Mouse (Mus musculus) heart, embryonic 15.5 days (tissue): ENCODE results near the gene Nab2. TPM values are rescaled to one million over a fixed set of nuclear protein-coding genes. Genes with fewer than 3 reads are reported as not detected.

Experiments
- polyA plus RNA-seq: library from polyadenylated mRNA; unstranded; fragments of >200 nt; fragmentation: Nextera tagmentation; extraction: Ambion mirVana; gene quantifications from 2 replicates; pipeline ENCODE4 v1.2.1, GENCODE M21; 2015

Nab2 gene
- polyA plus RNA-seq, 1 experiment from 2014 or later, result 10.9 TPM

Other genes starting within 250 kb of the Nab2 start
- 0.62 and 1.1 TPM in 2 replicates for gene Stac3, start 166.9 kb downstream of the Nab2 start, polyA plus RNA-seq
- gene Ndufa4l2, start 153.6 kb downstream of the Nab2 start, polyA plus RNA-seq, result 49.7 and 53.6 TPM in 2 replicates
- gene Shmt2, start 146.1 kb downstream of the Nab2 start, polyA plus RNA-seq, result 89.8 and 106 TPM in 2 replicates
- 1.2 and 2.9 TPM in 2 replicates for gene Nxph4, start 134.0 kb downstream of the Nab2 start, polyA plus RNA-seq
- gene Lrp1, start 47.4 kb downstream of the Nab2 start, polyA plus RNA-seq, result 31.2 and 43.1 TPM in 2 replicates
- gene Stat6, start 25.6 kb downstream of the Nab2 start, polyA plus RNA-seq, result 26.2 and 33.5 TPM in 2 replicates
- gene Nemp1, start 1.7 kb downstream of the Nab2 start, polyA plus RNA-seq, result 7.8 and 8.9 TPM in 2 replicates
- gene Myo1a, start 36.6 kb upstream of the Nab2 start, polyA plus RNA-seq, result 0.25 and 0.29 TPM in 2 replicates
- 0.43 and 0.64 TPM in 2 replicates for gene Tac2, start 55.9 kb upstream of the Nab2 start, polyA plus RNA-seq
- gene Zbtb39, start 71.0 kb upstream of the Nab2 start, polyA plus RNA-seq, result 1.6 TPM in 2 replicates
- gene Gpr182, start 83.2 kb upstream of the Nab2 start, polyA plus RNA-seq, result 14.1 and 16.3 TPM in 2 replicates
- gene Rdh1, start 91.2 kb upstream of the Nab2 start, polyA plus RNA-seq, result 0.03 and 0.05 TPM in 2 replicates
- gene Rdh16f1, start 91.2 kb upstream of the Nab2 start, polyA plus RNA-seq, result 0.10 TPM in 1 of 2 replicates, not detected in the other
- 0.11 TPM in 1 of 2 replicates, not detected in the other for gene Rdh9, start 107.8 kb upstream of the Nab2 start, polyA plus RNA-seq
- not detected in 2 replicates for gene Rdh16, start 132.6 kb upstream of the Nab2 start, polyA plus RNA-seq
- gene Rdh19, start 181.4 kb upstream of the Nab2 start, polyA plus RNA-seq, result not detected in 2 replicates
- gene Rdh16f2, start 197.9 kb upstream of the Nab2 start, polyA plus RNA-seq, result not detected in 2 replicates
- gene Rdh7, start 220.2 kb upstream of the Nab2 start, polyA plus RNA-seq, result 0.11 TPM in 1 of 2 replicates, not detected in the other
- gene Sdr9c7, start 229.9 kb upstream of the Nab2 start, polyA plus RNA-seq, result not detected in 2 replicates